Mouse (Mus musculus) forebrain, embryonic 15.5 days (tissue): ENCODE results near the gene Acss2. TPM values are rescaled to one million over a fixed set of nuclear protein-coding genes. Genes with fewer than 3 reads are reported as not detected.

Experiments
- ATAC-seq: fragments of 200-750 bp; cut with Nextera tagmentation; replicated peaks from 2 replicates; pipeline ENCODE4 v1.8.0; 2017; ENCODE audit warnings: mild to moderate bottlenecking, moderate TSS enrichment, moderate library complexity
- H3K27ac ChIP-seq: fragments of 300-500 bp; sonication (generic); replicated peaks from 2 replicates; pipeline ENCODE4 v1.5.1; 2015; ENCODE audit warnings: mild to moderate bottlenecking, inconsistent platforms
- H3K27me3 ChIP-seq: fragments of 300-500 bp; sonication (generic); 2 replicates; pipeline ENCODE4 v1.6.1; 2015; ENCODE audit warnings: inconsistent platforms
- H3K36me3 ChIP-seq: fragments of 300-500 bp; sonication (generic); 2 replicates; pipeline ENCODE4 v1.6.1; 2015; ENCODE audit warnings: mild to moderate bottlenecking, inconsistent platforms
- H3K4me1 ChIP-seq: fragments of 300-500 bp; sonication (generic); 2 replicates; pipeline ENCODE4 v1.6.1; 2015; ENCODE audit warnings: inconsistent platforms
- H3K4me2 ChIP-seq: fragments of 300-500 bp; sonication (generic); replicated peaks from 2 replicates; pipeline ENCODE4 v1.6.1; 2015; ENCODE audit warnings: mild to moderate bottlenecking, inconsistent platforms
- H3K4me3 ChIP-seq: fragments of 300-500 bp; sonication (generic); 2 replicates; pipeline ENCODE4 v1.5.1; 2015; ENCODE audit warnings: mild to moderate bottlenecking, inconsistent platforms
- H3K9ac ChIP-seq: fragments of 300-500 bp; sonication (generic); replicated peaks from 2 replicates; pipeline ENCODE4 v1.6.1; 2015; ENCODE audit warnings: mild to moderate bottlenecking, inconsistent platforms
- H3K9me3 ChIP-seq: fragments of 300-500 bp; sonication (generic); 2 replicates; pipeline ENCODE4 v1.6.1; 2016; ENCODE audit warnings: inconsistent platforms
- WGBS: fragments of 180-500 bp; shearing (Covaris S2); methylation state at CpG from one replicate; pipeline ENCODE4 v1.1.7; 2015; ENCODE audit warnings: mixed read lengths; 5-methylcytosine and 5-hydroxymethylcytosine counted together
- polyA plus RNA-seq: library from polyadenylated mRNA; unstranded; fragments of >200 nt; fragmentation: Nextera tagmentation; extraction: Ambion mirVana; gene quantifications from 2 replicates; pipeline ENCODE4 v1.2.1, GENCODE M21; 2015

Gene Acss2
- polyA plus RNA-seq, 1 experiment from 2014 or later, result 21.6 TPM

- no peaks in the 10 kb centered on the region for H3K9me3 ChIP-seq
- WGBS, result 92% methylated on average over 6 of the region's 6 CpGs
These were observed 106.2 kb downstream of the Acss2 start for GRCm38 (mm10) chr2:155623996-155624395.

GRCm38 (mm10) chr2:155624730-155625129 is 107.0 kb downstream of the Acss2 start:
- 40% methylated on average over 10 of the region's 10 CpGs for WGBS
- Histone ChIP-seq H3K9ac (no peak overlapping the region), H3K27ac (no peak overlapping the region), H3K4me2 (no peak overlapping the region), H3K9me3 (no peaks in the 10 kb centered on the region), H3K36me3 (no peaks in the 10 kb centered on the region), H3K4me1 (peaks cover 12% of the 10 kb centered on the region), H3K27me3 (peaks cover 19% of the 10 kb centered on the region; the same call in 1 of the 2 replicates), H3K4me3 (no peak overlapping the region)
- no peak for ATAC-seq

More at GRCm38 (mm10) chr2:155623996-155624395, 106.2 kb downstream of the Acss2 start:
- Histone ChIP-seq H3K4me3 (no peak overlapping the region), H3K4me1 (peaks cover 5% of the 10 kb centered on the region), H3K27ac (no peak overlapping the region), H3K36me3 (no peaks in the 10 kb centered on the region), H3K27me3 (peaks cover 16% of the 10 kb centered on the region; the same call in 1 of the 2 replicates), H3K9ac (no peak overlapping the region), H3K4me2 (no peak overlapping the region)
- no peak for ATAC-seq

- Histone ChIP-seq H3K27me3 (peaks cover 34% of the 10 kb centered on the region), H3K4me1 (peaks cover 13% of the 10 kb centered on the region), H3K27ac (no peak overlapping the region), H3K4me2 (no peak overlapping the region), H3K4me3 (no peak overlapping the region), H3K36me3 (0 out of 2 replicates have a peak, but pooled peaks cover under 1% of the 10 kb centered on the region), H3K9me3 (no peaks in the 10 kb centered on the region), H3K9ac (no peak overlapping the region)
- ATAC-seq, result no peak
- 55% methylated on average over 15 of the region's 15 CpGs for WGBS
These were observed 108.5 kb downstream of the Acss2 start for GRCm38 (mm10) chr2:155626277-155626676.

- Histone ChIP-seq H3K4me2 (no peak overlapping the region), H3K27me3 (peaks cover 43% of the 10 kb centered on the region), H3K4me1 (peaks cover 13% of the 10 kb centered on the region), H3K27ac (no peak overlapping the region), H3K9ac (no peak overlapping the region), H3K4me3 (no peak overlapping the region), H3K36me3 (peaks cover 4% of the 10 kb centered on the region; the same call in 1 of the 2 replicates), H3K9me3 (no peaks in the 10 kb centered on the region)
- WGBS, result 45% methylated on average over 21 of the region's 21 CpGs
- no peak; the same call in 1 of the 2 replicates for ATAC-seq
These were observed 109.4 kb downstream of the Acss2 start for GRCm38 (mm10) chr2:155627030-155627738.

GRCm38 (mm10) chr2:155628112-155628511 is 110.4 kb downstream of the Acss2 start:
- 85% methylated on average over 9 of the region's 9 CpGs for WGBS
- H3K4me2 ChIP-seq, result no peak overlapping the region
- H3K4me1 ChIP-seq, result peaks cover 13% of the 10 kb centered on the region
- ATAC-seq, result no peak
- H3K9ac ChIP-seq, result no peak overlapping the region
- peaks cover 45% of the 10 kb centered on the region for H3K27me3 ChIP-seq
- H3K27ac ChIP-seq, result no peak overlapping the region
- H3K9me3 ChIP-seq, result no peaks in the 10 kb centered on the region
- H3K36me3 ChIP-seq, result peaks cover 8% of the 10 kb centered on the region; the same call in 1 of the 2 replicates
- H3K4me3 ChIP-seq, result no peak overlapping the region

- Histone ChIP-seq H3K27ac (no peak overlapping the region), H3K4me1 (peaks cover 13% of the 10 kb centered on the region), H3K27me3 (peaks cover 45% of the 10 kb centered on the region), H3K9me3 (no peaks in the 10 kb centered on the region), H3K4me2 (no peak overlapping the region), H3K9ac (no peak overlapping the region), H3K4me3 (no peak overlapping the region), H3K36me3 (peaks cover 12% of the 10 kb centered on the region; the same call in 1 of the 2 replicates)
- WGBS, result 82% methylated on average over 13 of the region's 13 CpGs
- no peak for ATAC-seq
These were observed 110.8 kb downstream of the Acss2 start for GRCm38 (mm10) chr2:155628519-155628918.

- Histone ChIP-seq H3K9me3 (no peaks in the 10 kb centered on the region), H3K4me3 (peak overlapping the region; percentile 47), H3K27ac (no peak overlapping the region), H3K27me3 (peaks cover 45% of the 10 kb centered on the region), H3K9ac (peak overlapping the region; percentile 55), H3K4me1 (peaks cover 13% of the 10 kb centered on the region), H3K36me3 (peaks cover 19% of the 10 kb centered on the region), H3K4me2 (peak overlapping the region; percentile 88)
- WGBS, result under 1% methylated on average over 35 of the region's 35 CpGs
- ATAC-seq, result peak; percentile 68
These were observed 111.5 kb downstream of the Acss2 start for GRCm38 (mm10) chr2:155629231-155629661.

- H3K9ac ChIP-seq, result no peak overlapping the region
- H3K4me1 ChIP-seq, result peaks cover 13% of the 10 kb centered on the region
- no peak overlapping the region for H3K4me3 ChIP-seq
- no peak for ATAC-seq
- H3K4me2 ChIP-seq, result no peak overlapping the region
- H3K9me3 ChIP-seq, result no peaks in the 10 kb centered on the region
- H3K36me3 ChIP-seq, result peaks cover 28% of the 10 kb centered on the region
- H3K27ac ChIP-seq, result no peak overlapping the region
- WGBS, result 32% methylated on average over 20 of the region's 20 CpGs
- H3K27me3 ChIP-seq, result peaks cover 45% of the 10 kb centered on the region
These were observed 112.4 kb downstream of the Acss2 start for GRCm38 (mm10) chr2:155630153-155630552.

GRCm38 (mm10) chr2:155630590-155631416 is 113.1 kb downstream of the Acss2 start:
- peaks cover 45% of the 10 kb centered on the region for H3K27me3 ChIP-seq
- no peak overlapping the region for H3K9ac ChIP-seq
- H3K4me3 ChIP-seq, result no peak overlapping the region
- no peak overlapping the region for H3K27ac ChIP-seq
- peaks cover 35% of the 10 kb centered on the region for H3K36me3 ChIP-seq
- H3K4me2 ChIP-seq, result no peak overlapping the region
- WGBS, result 25% methylated on average over 43 of the region's 43 CpGs
- no peak for ATAC-seq
- H3K4me1 ChIP-seq, result peaks cover 13% of the 10 kb centered on the region
- no peaks in the 10 kb centered on the region for H3K9me3 ChIP-seq

GRCm38 (mm10) chr2:155632138-155632936 is 114.6 kb downstream of the Acss2 start:
- Histone ChIP-seq H3K4me1 (peaks cover 13% of the 10 kb centered on the region), H3K9me3 (no peaks in the 10 kb centered on the region), H3K27me3 (peaks cover 45% of the 10 kb centered on the region), H3K4me3 (no peak overlapping the region), H3K36me3 (peaks cover 49% of the 10 kb centered on the region), H3K4me2 (no peak overlapping the region), H3K9ac (no peak overlapping the region), H3K27ac (no peak overlapping the region)
- 72% methylated on average over 30 of the region's 30 CpGs for WGBS
- ATAC-seq, result no peak

- WGBS, result 70% methylated on average over 19 of the region's 19 CpGs
- ATAC-seq, result no peak
- Histone ChIP-seq H3K27me3 (peaks cover 38% of the 10 kb centered on the region), H3K4me2 (no peak overlapping the region), H3K27ac (no peak overlapping the region), H3K9me3 (no peaks in the 10 kb centered on the region), H3K4me3 (no peak overlapping the region), H3K36me3 (peaks cover 57% of the 10 kb centered on the region), H3K9ac (no peak overlapping the region), H3K4me1 (peaks cover 13% of the 10 kb centered on the region)
These were observed 115.4 kb downstream of the Acss2 start for GRCm38 (mm10) chr2:155633121-155633520.
